Mouse (Mus musculus) v-Abl transformed pro-B cells (cell line): ENCODE measurements at regions not wholly inside any gene's neighbourhood (a gene's known extent, or its start where the extent isn't known, plus 50 kb on each side); places are given as distances from the start of the nearest gene placed in this dataset.

ENCODE experiments used
- in situ Hi-C, 2 experiments: fragments of 400-800 bp; cut with MboI; formaldehyde crosslinking; loops; one replicate each; pipeline ENCODE4 v1.15.1; 2025; ENCODE audit not compliant: unreplicated experiment in 2 of 2

DNA sequence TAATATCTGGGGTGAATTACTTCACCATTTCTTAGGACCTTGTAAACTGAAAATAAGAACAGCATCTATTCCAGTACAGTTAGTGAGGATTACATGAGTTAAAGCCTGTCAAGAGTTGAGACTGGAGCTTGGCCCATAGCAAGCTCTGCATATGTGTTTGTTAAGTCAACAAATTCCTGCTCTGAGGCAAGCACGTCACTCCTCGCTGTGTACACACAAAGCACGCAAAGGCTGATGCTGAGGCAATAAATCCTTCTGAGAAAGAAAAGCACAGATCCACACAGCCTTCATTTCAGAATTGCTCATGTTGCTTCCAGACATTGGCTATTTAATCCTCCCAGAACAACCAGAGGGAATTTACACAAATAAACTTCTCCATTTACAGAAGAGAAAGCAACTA, 328.9 kb upstream of the Gm9747 start:
- in situ Hi-C loops, result no loop called here

DNA sequence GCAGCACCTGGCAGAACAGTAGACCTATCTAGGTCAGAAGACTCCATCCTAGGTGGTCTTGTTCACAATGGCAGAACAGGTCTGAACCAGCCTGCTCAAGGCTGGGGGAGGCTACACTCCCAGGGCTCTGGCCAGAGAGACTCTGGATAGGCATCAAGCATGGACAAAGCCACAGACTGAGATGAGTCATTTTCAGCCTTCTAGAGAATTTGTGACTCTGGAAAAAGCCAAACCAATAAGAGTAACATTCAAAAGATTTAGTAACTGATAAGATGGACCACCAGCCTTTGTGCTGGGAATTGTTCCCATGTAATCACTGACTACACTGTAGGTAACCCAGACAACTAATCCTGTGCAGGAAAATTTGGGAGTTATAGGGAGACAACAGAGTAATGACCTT, 320.3 kb upstream of the Gm9747 start:
- in situ Hi-C loops, result no loop called here

DNA sequence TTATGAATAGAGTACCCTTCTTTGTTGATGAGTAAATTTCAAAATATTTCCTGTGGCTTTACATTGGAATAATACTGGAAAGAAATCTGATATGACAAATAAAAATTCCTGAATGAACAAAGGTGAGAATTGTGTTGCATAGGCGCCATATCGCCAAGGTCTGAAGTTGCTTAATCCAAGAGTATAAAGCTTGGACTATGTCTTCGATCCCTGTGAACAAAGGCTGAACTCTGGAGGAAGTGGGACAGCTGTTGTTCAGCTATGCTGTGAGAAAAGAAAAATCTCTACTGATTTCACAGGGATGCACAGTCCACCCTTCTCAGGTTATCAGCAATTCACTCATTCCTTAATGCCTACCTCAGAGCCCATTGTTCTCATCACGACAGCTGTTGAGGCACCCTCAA, 319.3 kb upstream of the Gm9747 start:
- in situ Hi-C loops, result no loop called here

DNA sequence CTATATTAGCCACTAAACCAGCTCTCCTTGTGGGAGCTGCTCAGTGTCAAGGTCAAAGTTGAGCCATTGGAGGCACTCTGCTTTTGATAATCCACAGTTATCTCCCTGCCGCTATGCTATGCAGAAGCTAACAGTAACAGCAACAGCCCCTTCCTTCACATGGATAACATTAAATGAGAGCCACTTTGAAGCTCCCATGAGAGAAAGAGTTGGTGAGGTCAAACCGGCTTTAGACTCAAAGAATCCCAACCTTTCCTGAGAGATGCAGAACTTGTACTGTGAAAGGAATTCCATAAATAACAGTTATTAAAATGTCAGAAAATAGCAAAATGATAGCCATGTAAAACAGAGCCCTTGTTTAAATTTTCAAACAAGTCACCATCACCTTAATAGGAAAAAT, 316.1 kb upstream of the Gm9747 start:
- in situ Hi-C loops, result no loop called here

DNA sequence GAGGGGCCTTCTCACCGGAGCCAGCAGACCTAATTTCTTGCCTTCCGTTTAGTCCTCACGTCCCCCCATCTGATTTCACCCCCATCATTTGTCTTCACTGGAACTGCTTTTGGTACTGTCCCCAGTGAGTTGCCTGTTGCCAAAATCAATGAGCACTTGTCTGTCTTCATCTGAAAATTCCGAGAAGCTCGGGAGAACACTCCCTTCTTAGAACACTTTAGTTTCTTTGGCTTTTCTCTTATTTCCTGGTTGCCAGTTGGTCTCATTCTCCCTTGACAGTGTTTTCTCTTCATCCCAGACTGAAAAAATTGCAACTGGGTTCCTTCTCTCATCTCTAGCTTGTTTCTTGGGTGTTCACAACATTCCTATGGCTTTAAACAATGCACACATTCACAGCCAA, 305.2 kb upstream of the Gm9747 start:
- in situ Hi-C loops, result no loop called here

DNA sequence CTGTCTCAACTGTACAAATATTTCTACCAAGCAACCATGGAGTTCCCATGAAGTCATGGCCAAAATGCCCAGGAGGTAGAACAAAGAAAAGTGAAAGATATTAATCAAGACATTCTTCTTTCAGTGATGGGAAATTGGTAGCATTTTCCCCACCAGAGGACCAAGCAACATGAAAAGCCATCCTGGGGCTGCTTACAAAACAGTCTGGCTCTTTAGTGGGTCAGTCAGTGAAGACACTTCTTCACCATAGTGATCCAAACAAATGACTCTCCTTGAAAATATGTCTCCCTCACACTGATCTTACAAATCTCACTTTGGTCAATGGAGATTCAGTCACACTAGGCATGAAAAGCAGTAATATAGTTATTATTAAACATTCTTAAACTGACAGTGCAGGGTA, 299.8 kb upstream of the Gm9747 start:
- in situ Hi-C loops, result no loop called here

DNA sequence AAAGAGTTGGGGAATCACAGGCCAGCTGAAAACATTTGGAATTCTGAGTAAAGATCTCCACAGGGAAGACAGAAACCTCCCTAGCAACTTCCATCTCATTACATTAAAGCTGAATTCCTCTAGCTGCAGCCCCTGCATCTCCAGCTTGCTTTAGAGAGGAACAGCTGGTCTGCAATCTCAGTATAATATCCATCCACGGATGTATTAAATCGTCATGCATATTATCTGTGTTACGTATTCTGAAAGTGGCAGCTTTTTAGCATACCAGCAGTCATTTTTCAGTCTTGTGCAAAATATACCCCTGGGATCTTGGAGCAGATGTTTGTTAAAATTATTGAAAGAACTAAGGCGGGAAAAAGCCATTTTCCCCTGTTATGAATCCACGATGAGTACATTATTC, 287.7 kb upstream of the Gm9747 start:
- in situ Hi-C loops, result no loop called here

DNA sequence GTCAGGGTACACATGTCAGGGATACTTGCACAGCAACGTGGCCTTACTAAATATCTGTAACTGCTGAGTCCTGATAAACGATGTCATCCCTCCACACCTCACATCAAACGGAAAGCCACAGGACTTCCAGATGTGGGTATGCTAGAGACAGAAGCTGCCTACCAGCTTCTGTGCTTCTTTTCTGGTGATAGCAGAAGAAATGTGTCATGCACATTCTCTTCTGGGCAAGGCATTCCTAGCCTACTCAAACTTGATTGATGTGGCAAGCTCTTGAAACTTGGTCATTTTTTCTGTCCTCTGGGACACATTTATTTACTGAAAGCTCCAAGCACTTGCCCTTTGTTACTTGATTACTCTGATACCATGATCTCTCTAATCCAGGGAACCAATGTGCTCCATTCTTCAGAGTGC, 282.8 kb upstream of the Gm9747 start:
- in situ Hi-C loops, result no loop called here

DNA sequence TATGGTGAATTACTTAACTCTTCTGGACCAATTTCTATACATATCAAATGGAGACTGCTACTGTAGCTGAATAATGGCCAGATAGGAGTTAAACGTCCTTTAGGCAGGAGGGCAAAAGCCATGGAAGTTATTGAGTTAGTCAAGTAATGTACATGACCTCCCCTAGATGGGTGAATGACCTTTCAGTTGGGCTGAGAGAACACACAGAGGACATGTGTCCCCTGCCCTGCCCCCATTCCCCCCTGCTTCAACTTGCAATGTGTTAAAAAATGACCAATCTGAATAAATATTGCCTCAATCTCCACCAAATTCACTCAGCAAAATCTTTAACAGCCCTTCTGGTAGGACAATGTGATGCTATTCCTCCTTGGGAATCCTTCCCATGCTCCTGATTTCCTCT, 282.1 kb upstream of the Gm9747 start:
- in situ Hi-C loops, result no loop called here

DNA sequence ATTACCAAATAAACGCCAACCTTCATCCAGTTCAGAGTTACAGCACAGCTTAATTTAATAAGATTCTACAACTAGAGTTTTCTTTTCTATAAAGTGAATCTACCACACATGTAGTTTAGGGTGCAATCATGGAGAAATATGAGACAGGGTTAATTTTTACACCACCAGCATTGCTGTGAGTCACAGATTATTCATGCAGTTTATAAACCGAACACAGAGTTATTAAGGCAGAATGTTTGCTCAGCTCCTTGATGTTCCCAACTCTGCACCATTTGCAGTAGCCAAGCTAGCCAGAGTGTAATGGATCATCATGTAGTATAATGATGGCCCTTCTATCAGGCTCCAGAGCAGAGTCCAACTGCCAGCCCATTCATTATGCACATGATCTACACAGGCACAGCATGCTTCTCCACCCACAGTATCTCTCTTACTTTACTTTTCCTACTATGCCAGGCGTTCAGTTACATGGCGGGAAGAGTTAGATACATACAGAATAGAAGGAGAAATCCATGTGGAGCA, 281.4 kb upstream of the Gm9747 start:
- in situ Hi-C loops, result no loop called here

DNA sequence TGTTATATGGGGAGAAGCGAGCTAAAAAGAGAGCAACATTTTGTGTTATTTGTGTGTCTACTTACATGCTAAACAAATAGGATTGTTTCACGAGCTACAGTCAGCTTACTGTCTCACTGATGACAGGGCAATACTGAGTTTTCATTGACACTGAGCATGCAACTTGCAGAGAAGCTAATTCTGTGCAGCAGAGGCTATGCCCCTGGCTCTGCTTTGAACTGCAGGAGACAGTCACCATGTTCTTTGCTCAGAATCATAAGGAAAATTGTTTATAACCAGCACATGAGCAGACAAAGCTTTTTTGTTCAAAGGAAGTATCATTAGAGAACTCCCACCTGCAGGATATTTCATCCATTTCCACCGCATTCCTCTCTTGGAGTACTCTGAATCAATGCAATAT, 280.8 kb upstream of the Gm9747 start:
- in situ Hi-C loops, result no loop called here

DNA sequence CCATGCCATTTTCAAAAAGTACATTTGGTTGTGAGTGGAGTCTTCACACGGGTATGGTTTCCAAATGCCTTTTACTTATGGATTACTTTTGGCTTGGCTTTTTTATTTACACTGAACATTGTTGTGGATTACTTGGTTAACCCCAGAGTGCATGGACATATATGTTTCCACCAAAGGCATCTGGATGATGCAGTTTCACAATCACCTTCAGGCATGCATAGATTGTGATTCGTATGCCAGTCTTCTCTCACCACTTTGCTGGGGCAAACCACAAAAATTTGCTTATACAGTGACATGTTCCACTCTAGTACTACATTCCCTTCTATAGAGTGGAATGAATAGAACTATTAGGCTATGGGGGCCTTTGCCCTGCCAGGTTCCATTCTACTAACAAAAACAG, 278.4 kb upstream of the Gm9747 start:
- in situ Hi-C loops, result no loop called here

DNA sequence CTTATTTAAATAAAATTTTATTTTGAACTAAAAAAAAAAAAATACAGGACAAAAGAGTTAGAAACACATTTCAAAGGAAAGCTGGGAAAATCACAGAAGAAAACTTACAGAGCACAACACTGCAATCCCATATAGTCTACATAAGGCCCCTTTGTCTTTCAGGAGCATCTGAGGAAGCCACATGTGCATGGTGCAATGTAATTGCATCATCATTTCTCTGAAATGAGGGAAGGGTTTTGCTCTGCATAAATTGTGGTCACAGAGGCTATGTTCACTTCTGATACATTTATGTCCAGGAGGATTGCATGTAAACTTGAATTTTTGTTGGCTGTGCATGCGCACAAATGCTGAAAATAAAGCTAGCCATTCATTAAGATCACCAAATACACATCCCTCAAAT, 265.9 kb upstream of the Gm9747 start:
- in situ Hi-C loops, result no loop called here

DNA sequence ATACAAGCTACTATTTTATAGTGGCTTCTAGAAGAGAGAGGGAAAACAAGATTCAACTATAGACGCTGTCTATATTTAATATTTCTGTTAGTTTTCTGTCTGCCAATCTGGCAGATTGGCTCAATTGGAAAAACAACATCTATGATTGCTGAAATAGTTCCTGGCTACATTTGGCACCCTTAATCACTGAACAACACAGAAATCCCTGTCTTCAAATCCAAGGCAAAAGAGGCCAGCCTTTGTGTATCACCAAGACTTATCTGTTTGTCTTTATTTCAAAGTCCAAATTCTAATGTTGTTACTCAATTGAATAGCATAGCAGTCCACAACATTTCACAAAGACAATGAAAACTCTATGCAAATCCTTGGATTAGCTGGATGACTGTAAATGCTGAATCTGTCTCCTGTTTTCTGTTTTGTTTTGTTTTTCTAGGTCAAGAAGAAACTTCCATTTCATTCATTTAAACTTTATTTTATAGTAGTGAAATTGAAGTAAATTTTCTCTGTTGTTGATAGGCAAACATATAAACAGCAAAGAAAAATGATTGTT, 265.1 kb upstream of the Gm9747 start:
- in situ Hi-C loops, result no loop called here

DNA sequence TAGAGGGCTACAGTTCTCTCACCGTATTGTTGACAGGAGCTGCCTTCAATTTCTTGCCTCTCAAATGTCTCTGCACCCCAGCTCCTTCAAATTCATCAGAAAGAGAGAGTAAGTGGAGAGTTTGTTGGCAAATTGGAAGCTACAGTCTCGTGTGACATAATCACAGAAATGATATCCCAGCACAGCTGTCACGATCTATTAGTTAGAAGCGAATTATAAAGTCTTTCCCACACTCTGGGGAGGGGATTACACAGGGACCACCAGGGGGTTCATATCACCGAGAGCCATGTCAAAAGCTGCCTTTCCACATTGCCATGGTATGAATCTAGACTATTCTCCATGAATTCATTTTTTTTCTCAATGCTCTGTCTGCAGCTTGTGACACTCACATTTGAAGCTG, 260.3 kb upstream of the Gm9747 start:
- in situ Hi-C loops, result no loop called here

DNA sequence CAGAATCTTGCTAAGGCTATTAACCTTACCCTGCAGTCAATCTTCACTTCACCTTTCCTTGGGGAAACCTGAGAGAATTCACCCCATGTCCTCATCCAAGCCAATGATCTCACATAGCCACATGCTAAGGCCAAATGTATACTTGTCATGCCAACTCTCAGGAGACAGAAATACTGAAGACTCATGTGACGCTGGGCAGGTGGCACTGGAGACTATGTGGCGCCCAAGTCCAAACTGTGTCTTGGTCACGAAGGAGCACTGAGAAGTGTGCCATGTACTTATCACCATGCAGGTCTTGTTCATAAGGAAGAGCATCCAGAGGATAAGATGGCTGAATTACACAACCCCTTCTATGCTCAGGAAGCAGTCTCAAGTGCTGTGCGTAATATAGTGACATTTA, 259.4 kb upstream of the Gm9747 start:
- in situ Hi-C loops, result no loop called here

DNA sequence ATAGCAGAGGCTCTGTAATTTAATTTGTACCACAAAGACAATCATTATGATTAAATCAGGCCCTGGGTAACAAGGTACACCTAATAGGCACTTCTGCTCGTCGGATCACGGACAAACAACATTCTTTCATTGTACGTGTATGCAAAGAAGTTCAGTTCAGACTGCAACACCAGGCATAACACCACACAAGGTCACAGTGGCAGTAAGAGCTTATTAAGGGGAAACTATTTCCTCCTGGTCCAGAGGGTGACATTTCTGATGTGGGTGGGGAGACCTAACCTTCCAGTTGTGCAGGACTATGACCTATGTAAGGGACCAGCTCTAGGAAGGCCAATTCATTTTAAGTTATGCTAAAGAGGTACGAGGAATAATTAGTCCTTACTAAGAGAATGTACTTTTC, 225.0 kb upstream of the Gm9747 start:
- in situ Hi-C loops, result no loop called here

DNA sequence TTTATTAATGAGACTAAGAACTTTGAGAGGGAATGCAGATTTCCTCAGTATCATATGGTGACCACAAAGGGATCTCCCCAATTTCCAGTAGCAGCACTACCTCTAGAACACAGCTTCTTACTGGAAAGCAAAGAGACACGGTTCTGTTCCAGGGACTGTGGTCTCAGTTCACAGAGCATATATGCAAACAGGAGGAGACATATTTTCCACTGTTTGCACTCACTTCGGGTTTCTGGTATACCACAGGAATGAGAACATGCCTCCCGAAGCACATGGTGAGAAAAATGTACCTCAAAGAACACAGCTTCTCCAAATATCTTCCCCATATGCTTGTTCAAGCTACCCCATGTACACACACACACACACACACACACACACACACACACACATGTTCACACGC, 224.1 kb upstream of the Gm9747 start:
- in situ Hi-C loops, result no loop called here

DNA sequence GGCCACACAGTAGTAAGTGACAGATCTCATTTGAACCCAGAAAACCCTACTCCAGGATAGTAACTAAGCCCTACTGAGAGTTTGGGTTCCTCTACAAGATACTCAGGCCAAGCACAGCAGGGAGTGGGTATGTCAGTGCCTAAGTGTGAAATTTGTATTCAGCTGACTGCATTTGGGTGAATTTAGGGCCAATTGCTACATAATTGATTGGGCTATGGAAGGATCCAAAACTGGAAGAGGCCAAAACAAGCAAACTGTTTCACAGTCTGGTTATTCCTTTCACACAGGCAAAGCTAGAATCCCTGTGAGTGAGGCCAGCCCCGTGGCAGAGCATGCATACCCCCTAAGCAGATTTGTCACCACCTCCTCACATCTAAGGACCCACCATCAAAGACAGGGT, 221.9 kb upstream of the Gm9747 start:
- in situ Hi-C loops, result no loop called here

DNA sequence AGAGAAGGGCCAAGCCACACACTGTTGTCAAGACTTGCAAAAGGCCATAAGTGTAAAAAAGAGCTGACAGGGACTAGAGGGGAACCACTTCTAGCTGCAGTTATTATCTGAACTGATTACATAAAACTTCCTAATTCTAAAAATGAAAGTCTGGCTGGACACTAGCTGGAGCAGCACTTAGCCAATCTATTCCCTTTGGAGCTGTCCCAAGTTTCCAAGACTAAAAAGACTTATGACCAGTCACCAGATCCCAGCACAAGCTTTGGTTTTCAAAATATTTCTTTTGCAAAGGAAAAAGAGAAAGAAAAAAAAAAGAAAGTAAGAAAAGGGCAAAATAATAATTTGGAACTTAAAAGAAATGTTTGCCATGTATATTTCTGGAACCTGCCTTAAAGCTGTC, 217.6 kb upstream of the Gm9747 start:
- in situ Hi-C loops, result no loop called here

DNA sequence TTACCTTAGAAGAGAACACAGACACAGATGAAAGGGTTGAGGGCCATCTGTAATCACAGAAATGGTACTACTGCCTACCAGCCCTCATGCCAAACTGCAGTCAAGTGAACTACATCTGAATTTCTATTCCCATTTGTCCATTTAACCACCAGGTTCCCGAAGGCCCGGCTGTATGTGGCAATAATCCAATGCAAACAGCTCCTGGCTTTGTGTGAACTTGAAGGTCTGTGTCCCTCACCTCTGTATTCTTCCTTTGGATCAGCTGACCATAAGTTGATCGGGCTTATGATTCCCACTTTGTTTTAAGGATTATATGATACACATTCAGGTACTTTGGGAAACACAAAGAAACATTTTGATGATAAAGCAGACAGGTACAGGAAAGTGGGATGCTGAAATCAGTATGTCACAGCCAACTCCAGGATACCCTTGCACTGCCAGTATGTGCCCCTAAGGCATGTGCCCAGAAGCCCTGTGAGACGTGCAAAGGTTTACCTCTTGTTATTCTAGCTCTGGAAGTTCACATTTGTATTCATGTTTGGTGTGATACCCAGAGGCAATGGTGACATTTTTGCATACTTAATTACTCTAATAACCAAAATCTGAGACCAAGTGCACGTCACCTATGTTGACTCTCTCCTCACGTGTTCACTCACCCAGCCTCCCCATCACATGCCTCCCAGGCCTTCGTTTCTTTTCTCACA, 214.1 kb upstream of the Gm9747 start:
- in situ Hi-C loops, result no loop called here

DNA sequence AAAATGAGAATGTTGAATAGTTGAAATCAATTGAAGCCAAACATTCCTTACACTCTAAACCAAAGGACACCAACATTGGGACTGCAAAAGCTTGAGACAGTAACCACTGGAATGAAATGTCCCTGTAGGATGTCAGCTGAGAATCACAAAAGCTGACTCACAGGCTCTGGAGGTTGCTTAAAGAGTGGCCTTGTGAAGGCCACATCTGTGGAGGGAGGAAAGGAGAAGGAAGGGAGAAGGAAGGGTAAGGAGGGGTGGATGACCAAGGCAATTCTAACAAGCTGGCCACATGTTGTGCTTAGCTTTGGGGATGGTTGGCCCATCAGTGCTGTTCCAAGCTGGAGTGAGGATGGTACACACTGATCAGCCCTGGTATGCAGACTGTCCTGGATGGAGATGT, 205.2 kb upstream of the Gm9747 start:
- in situ Hi-C loops, result no loop called here

DNA sequence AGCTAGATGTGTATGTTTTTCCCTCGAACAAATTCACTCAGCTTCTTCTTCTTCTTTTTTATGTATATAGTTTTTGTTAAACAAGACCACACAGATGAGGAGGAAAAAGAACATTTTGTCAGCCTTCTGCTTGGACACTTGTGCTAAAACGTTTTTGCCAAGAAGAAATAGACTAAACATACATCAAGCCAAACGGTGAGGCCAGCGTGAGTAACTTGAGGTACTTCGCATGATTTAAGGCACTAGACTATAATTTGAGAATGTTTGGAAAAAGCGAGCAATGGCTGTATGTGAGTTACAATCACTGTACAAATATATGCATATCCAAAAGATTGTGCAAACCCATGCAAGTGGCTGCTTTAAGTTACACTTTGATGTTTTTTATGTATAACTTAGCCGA, 201.8 kb upstream of the Gm9747 start:
- in situ Hi-C loops, result no loop called here
